Mouse (Mus musculus): Measurements from ENCODE around the gene Camta2.

GRCm38 (mm10) chr11:70657573-70657972 is 30.3 kb downstream of the Camta2 start:
- TF ChIP-seq CHD2 (IDR thresholded peaks at IDR 0.05; ENCODE audit: low read depth, low read length) (no peak), ZNF384 (IDR thresholded peaks at IDR 0.05; ENCODE audit: low read depth, low read length) (no peak), ZC3H11A (IDR thresholded peaks at IDR 0.05; ENCODE audit: borderline replicate concordance, low read depth, low read length) (no peak), MAFK (IDR thresholded peaks at IDR 0.05; ENCODE audit: insufficient read depth, low read depth, low read length) (no peak)
